Mouse (Mus musculus) brain, adult 2 months (tissue): ENCODE data around the gene Cttnbp2.

Experiments used
- DNase-seq: peaks from one replicate; pipeline ENCODE4 v3.0.0; 2011; ENCODE audit warnings: low read depth, low spot score

Cttnbp2 gene

DNA sequence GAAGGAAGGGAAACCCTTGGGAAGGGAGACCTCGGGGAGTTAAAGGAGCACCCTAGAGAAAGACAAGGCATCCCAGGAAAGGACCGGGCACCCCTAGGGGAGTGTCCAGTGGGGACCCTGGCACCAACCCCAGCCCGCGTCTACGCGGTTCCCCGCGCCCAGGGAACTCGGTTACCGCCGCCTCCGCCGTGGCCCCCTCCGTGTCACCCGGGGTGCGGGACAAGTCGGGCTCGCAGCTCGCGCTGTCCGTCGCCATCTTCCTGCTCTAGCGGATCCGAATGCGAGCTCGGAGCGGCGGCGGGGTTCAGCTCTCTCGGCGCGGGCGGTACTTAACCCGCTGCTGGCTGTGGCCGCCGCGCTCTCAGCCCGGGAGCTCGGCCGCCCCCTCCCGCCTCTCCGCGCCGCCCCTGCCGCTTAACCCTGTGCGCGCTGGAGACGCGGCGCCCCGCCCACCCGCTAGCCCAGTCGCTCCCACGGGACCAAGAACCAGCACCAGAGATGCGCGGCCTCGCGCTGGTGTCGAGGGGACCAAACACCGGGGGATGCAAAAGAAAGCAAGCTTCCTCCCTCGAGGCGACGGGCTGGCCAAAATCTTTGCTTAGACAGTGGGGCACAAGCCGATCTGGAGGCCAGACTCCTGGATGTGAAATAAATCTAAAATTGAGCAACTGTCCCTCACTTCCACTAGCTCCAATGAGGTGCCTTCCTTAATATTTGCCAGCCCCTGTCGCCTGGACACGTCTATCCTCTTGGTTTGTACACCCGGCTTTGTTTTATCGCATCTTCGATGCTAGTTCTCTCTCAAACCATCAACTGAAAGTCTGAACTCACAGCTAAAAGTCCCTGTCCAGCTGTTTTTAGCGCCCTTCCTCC lies at the start of gene Cttnbp2:
Gene Cttnbp2, minus strand, starts transcription at position 364 of the 873 bp plus-strand sequence.
- peak; percentile 86 for DNase-seq

- DNase-seq, result no peak
Observed at GRCm38 (mm10) chr6:18559019-18559418, 44.4 kb upstream of the Cttnbp2 start.

GRCm38 (mm10) chr6:18547516-18548465 lies 33.1 kb upstream of the Cttnbp2 start:
- peak; percentile 61 for DNase-seq

DNA sequence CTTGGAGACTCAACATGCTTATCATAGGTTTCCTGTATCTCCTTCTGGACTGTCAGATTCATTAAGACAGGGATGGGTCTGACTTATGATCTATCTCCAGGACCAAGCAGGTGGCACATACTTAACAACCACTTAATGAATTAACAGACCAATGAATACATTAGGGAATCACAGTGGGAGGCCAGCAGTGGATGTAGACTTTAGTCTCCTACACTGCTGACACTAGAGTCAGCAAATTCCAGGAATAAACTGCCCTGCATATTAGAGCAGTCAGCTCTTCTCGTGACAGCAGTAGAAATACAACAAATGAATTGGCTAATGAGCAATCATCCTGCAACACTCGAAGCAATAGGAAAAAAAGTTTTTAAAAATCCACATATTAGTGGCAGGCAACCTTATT lies 29.2 kb upstream of the Cttnbp2 start:
- DNase-seq, result no peak

GRCm38 (mm10) chr6:18540396-18540795 lies 25.8 kb upstream of the Cttnbp2 start:
- no peak for DNase-seq

GRCm38 (mm10) chr6:18530394-18530793 lies 15.8 kb upstream of the Cttnbp2 start:
- peak; percentile 58 for DNase-seq

- peak; percentile 63 for DNase-seq
Observed at GRCm38 (mm10) chr6:18517626-18518025, 3.0 kb upstream of the Cttnbp2 start.

DNA sequence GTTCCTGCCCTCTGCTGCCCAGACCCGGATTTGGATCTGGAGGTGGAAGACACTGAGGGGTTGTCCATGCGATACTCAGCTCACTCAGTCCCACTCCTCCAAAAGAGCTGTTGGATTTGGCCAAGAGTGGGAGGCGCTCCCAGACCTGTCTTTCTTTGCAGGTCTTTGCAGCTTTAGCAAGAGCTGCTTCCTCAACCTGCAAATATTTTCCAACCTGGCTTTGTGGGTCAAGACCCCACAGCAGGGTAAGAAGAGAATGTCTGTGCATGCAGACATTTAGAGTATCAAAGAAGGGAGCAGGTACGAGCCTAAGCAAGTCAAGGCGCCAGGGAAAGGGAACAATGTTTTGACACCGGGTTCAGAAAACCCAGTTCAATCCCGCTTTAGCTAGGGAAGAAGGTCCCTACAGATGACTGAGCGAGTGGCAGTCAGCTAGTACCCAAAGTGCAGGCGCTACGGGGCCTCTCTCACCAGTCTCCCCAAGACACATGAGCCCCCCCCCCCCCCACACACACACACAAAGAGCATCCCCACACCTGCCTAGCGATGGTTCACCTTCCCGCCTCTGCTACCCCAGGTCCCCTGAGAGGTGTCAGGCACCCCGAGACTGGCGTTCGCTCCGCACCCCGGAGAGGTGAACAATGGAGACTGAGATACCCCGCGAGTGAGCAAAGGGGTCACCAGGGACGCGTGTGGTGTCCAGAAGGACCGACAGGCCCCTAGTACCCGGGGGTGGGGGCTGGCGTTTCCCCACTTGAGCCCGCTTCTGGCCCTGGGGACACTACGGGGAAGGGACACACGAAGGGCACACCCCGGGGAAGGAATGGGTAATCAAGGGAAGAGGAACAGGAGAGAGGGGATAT lies 801 bp downstream of the Cttnbp2 start:
- peak; percentile 77 for DNase-seq

GRCm38 (mm10) chr6:18511886-18512285 lies 2.8 kb downstream of the Cttnbp2 start:
- DNase-seq, result peak; percentile 73

DNA sequence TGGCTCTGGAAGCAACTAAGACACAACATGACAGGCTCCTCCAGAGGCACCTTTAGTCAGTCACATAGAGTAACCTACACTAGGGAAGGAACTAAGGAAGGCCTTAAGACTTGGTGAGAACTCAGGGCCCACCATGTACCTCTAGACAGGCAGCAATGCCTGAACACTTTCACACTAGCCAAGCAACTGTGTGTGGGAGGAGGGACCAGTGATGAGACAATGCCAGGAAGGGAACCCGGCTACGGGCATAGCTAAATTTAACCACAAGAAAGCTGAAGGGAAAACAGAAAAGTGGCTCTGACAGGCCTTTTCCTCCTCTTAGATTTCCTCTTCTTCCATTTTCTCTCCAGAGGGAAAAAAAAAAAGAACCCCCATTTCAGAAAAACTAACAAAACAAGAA lies 6.6 kb downstream of the Cttnbp2 start:
- peak; percentile 72 for DNase-seq

DNA sequence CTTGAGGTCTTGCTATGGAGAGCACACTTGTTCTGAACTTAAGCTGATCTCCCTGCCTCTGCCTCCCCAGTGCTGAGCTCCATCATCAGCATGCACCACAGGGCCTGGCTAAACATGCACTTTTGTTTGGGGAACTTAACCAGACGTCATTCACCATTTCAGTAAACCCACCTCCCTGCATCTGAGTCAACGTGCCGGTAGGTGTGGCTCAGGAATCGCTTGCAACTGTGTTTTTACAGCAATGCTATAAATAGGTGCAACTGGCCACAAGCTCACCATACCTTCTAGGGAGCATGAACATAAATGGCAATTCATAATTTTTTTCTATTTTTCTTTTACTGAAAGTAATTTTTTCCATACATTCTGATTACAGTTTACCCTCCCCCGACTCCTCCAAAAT lies 14.8 kb downstream of the Cttnbp2 start:
- DNase-seq, result no peak

GRCm38 (mm10) chr6:18492977-18493376 lies 21.7 kb downstream of the Cttnbp2 start:
- DNase-seq, result peak; percentile 55

- DNase-seq, result no peak
Observed at GRCm38 (mm10) chr6:18492248-18492901, 22.3 kb downstream of the Cttnbp2 start.

GRCm38 (mm10) chr6:18485087-18485486 lies 29.6 kb downstream of the Cttnbp2 start:
- no peak for DNase-seq

- DNase-seq, result no peak
Observed at GRCm38 (mm10) chr6:18484061-18484460, 30.6 kb downstream of the Cttnbp2 start.

- DNase-seq, result no peak
Observed at GRCm38 (mm10) chr6:18482546-18482945, 32.1 kb downstream of the Cttnbp2 start.

DNA sequence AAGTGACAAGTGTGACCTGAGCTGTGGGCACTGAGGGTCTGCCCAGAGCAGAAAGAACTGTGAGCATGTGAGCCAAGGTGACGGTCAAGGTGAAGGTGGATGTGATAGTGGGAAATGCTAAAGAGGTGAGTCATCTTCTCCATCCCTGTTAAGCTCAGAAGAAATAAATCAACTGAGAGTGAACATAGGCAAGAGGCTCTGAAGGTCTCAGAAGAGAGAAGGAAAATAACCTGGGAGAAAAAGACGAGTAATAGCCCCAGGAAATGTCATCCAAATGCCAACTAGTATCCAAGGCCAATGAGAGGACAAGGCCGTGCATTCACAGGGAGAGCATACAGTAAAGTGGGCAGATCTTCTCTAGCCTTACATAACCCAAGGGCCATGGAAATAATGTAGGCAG lies 32.9 kb downstream of the Cttnbp2 start:
- no peak for DNase-seq

GRCm38 (mm10) chr6:18477313-18477930 lies 37.2 kb downstream of the Cttnbp2 start:
- no peak for DNase-seq

GRCm38 (mm10) chr6:18474983-18475382 lies 39.7 kb downstream of the Cttnbp2 start:
- no peak for DNase-seq

DNA sequence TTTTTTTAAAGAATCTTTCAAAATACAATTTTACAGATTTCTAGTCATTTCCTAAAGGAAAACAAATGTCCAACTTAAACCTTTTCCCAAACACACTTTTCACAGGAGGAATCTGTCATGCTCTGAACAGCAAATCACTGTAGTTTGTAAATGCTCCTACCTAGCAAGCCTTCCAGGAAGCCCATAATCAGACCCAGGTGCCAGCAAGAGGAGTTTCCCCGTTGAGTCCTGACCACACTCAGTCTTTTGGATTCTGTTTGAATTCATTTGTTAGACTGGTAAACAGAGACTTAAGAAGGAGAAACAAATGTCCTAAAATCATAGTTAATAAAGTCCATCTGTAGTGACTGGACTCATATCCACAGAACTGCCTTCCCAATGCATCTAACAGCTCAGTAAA lies 40.1 kb downstream of the Cttnbp2 start:
- no peak for DNase-seq
